Mouse (Mus musculus) lung, embryonic 14.5 days (tissue): ENCODE measurements around the gene Gdpd3. TPM values are rescaled to one million over a fixed set of nuclear protein-coding genes. Genes with fewer than 3 reads are reported as not detected.

ENCODE experiments used
- ATAC-seq: fragments of 200-750 bp; cut with Nextera tagmentation; 2 replicates; pipeline ENCODE4 v1.8.0; 2017; ENCODE audit warnings: mild to moderate bottlenecking, moderate TSS enrichment, moderate library complexity; ENCODE audit not compliant: insufficient read depth
- DNase-seq: peaks from one replicate; pipeline ENCODE4 v3.0.0-alpha.2; 2015
- H3K27ac ChIP-seq: fragments of 300-500 bp; sonication (generic); 2 replicates; pipeline ENCODE4 v1.5.1; 2014; ENCODE audit warnings: low read depth, mild to moderate bottlenecking, moderate library complexity
- H3K27me3 ChIP-seq: fragments of 300-500 bp; sonication (generic); 2 replicates; pipeline ENCODE4 v1.6.1; 2014; ENCODE audit warnings: low read length, control low read depth; ENCODE audit not compliant: insufficient read depth
- H3K36me3 ChIP-seq: fragments of 300-500 bp; sonication (generic); 2 replicates; pipeline ENCODE4 v1.6.1; 2014; ENCODE audit warnings: control low read depth; ENCODE audit not compliant: insufficient read depth
- H3K4me1 ChIP-seq: fragments of 300-500 bp; sonication (generic); 2 replicates; pipeline ENCODE4 v1.6.1; 2014; ENCODE audit warnings: antibody characterized with exemption, control low read depth; ENCODE audit not compliant: insufficient read depth
- H3K4me2 ChIP-seq: fragments of 300-500 bp; sonication (generic); 2 replicates; pipeline ENCODE4 v1.6.1; 2014; ENCODE audit warnings: mild to moderate bottlenecking
- H3K4me3 ChIP-seq: fragments of 300-500 bp; sonication (generic); 2 replicates; pipeline ENCODE4 v1.5.1; 2014; ENCODE audit warnings: low read depth, low read length
- H3K9ac ChIP-seq: fragments of 300-500 bp; sonication (generic); 2 replicates; pipeline ENCODE4 v1.6.1; 2014
- H3K9me3 ChIP-seq: fragments of 300-500 bp; sonication (generic); 2 replicates; pipeline ENCODE4 v1.6.1; 2016; ENCODE audit warnings: low read depth, low read length, control low read depth
- CTCF ChIP-seq: IDR thresholded peaks from 2 replicates; pipeline ENCODE4 v1.5.1; 2016; ENCODE audit warnings: antibody characterized with exemption, low read depth
- WGBS: fragments of 180-500 bp; shearing (Covaris S2); extraction: QIAGEN DNeasy Blood & Tissue Kit; methylation state at CpG from one replicate; pipeline ENCODE4 v1.1.7; 2014; 5-methylcytosine and 5-hydroxymethylcytosine counted together
- polyA plus RNA-seq: library from polyadenylated mRNA; unstranded; fragments of >200 nt; fragmentation: Nextera tagmentation; extraction: Ambion mirVana; gene quantifications from 2 replicates; pipeline ENCODE4 v1.2.1, GENCODE M21; 2014

Gdpd3 gene
- polyA plus RNA-seq, 1 experiment from 2014 or later, result 3.3 TPM

- no peak for DNase-seq
- H3K9ac ChIP-seq, result peak overlapping the region; percentile 64
Observed at GRCm38 (mm10) chr7:126799468-126800268, 33.5 kb downstream of the Gdpd3 start.

GRCm38 (mm10) chr7:126800269-126801056 lies 34.3 kb downstream of the Gdpd3 start:
- 47% methylated on average over 5 of the region's 5 CpGs for WGBS

More at GRCm38 (mm10) chr7:126799468-126800268, 33.5 kb downstream of the Gdpd3 start:
- Histone ChIP-seq H3K27ac (peak overlapping the region; percentile 98), H3K4me2 (peak overlapping the region; percentile 95), H3K4me3 (peak overlapping the region; percentile 89), H3K36me3 (peaks cover 44% of the 10 kb centered on the region), H3K9me3 (no peaks in the 10 kb centered on the region), H3K4me1 (peaks cover 5% of the 10 kb centered on the region), H3K27me3 (no peaks in the 10 kb centered on the region)
- ATAC-seq, result peak; percentile 92
- peak; percentile 60 for TF ChIP-seq CTCF
- under 1% methylated on average over 38 of the region's 38 CpGs for WGBS

GRCm38 (mm10) chr7:126801057-126801422 lies 34.9 kb downstream of the Gdpd3 start:
- Histone ChIP-seq H3K4me3 (no peak overlapping the region), H3K9ac (no peak overlapping the region), H3K4me2 (no peak overlapping the region), H3K27ac (no peak overlapping the region), H3K36me3 (peaks cover 30% of the 10 kb centered on the region), H3K27me3 (no peaks in the 10 kb centered on the region), H3K9me3 (no peaks in the 10 kb centered on the region), H3K4me1 (peaks cover 5% of the 10 kb centered on the region)
- TF ChIP-seq CTCF, result no peak
- no peak for DNase-seq
- 91% methylated on average over 16 of the region's 16 CpGs for WGBS
- no peak for ATAC-seq

More at GRCm38 (mm10) chr7:126800269-126801056, 34.3 kb downstream of the Gdpd3 start:
- H3K27me3 ChIP-seq, result no peaks in the 10 kb centered on the region
- DNase-seq (no peak), ATAC-seq (no peak)
- H3K36me3 ChIP-seq, result peaks cover 36% of the 10 kb centered on the region
- H3K9me3 ChIP-seq, result no peaks in the 10 kb centered on the region
- peaks cover 5% of the 10 kb centered on the region for H3K4me1 ChIP-seq
- H3K9ac ChIP-seq, result peak overlapping the region; percentile 64
- TF ChIP-seq CTCF, result no peak
- H3K4me3 ChIP-seq, result peak overlapping the region; percentile 89
- peak overlapping the region; percentile 98 for H3K27ac ChIP-seq
- peak overlapping the region; percentile 95 for H3K4me2 ChIP-seq

GRCm38 (mm10) chr7:126802134-126802889 lies 36.2 kb downstream of the Gdpd3 start:
- Histone ChIP-seq H3K4me1 (peaks cover 7% of the 10 kb centered on the region), H3K4me2 (no peak overlapping the region), H3K27me3 (no peaks in the 10 kb centered on the region), H3K9ac (no peak overlapping the region), H3K9me3 (no peaks in the 10 kb centered on the region), H3K27ac (no peak overlapping the region), H3K4me3 (no peak overlapping the region), H3K36me3 (peaks cover 24% of the 10 kb centered on the region; the same call in 1 of the 2 replicates)
- TF ChIP-seq CTCF, result no peak
- ATAC-seq (no peak), DNase-seq (no peak)
- WGBS, result 79% methylated on average over 11 of the region's 11 CpGs

GRCm38 (mm10) chr7:126803181-126803580 lies 37.0 kb downstream of the Gdpd3 start:
- no peak for TF ChIP-seq CTCF
- DNase-seq (no peak), ATAC-seq (no peak)
- no peaks in the 10 kb centered on the region for H3K27me3 ChIP-seq
- H3K4me3 ChIP-seq, result no peak overlapping the region
- 82% methylated on average over 6 of the region's 6 CpGs for WGBS
- H3K36me3 ChIP-seq, result peaks cover 16% of the 10 kb centered on the region; the same call in 1 of the 2 replicates
- H3K4me1 ChIP-seq, result peaks cover 12% of the 10 kb centered on the region
- no peak overlapping the region for H3K27ac ChIP-seq
- H3K9ac ChIP-seq, result no peak overlapping the region
- no peaks in the 10 kb centered on the region for H3K9me3 ChIP-seq
- no peak overlapping the region for H3K4me2 ChIP-seq

GRCm38 (mm10) chr7:126803751-126804150 lies 37.6 kb downstream of the Gdpd3 start:
- Histone ChIP-seq H3K27ac (no peak overlapping the region), H3K9ac (no peak overlapping the region)

More at GRCm38 (mm10) chr7:126803751-126804150, 37.6 kb downstream of the Gdpd3 start:
- Histone ChIP-seq H3K36me3 (peaks cover 16% of the 10 kb centered on the region; the same call in 1 of the 2 replicates), H3K4me3 (no peak overlapping the region), H3K27me3 (no peaks in the 10 kb centered on the region), H3K9me3 (no peaks in the 10 kb centered on the region), H3K4me1 (peaks cover 13% of the 10 kb centered on the region), H3K4me2 (no peak overlapping the region)
- no peak for ATAC-seq
- TF ChIP-seq CTCF, result no peak
- no peak for DNase-seq
